Mouse (Mus musculus) thymus, postnatal 25 days (tissue): ENCODE results near the gene Olfr218.
"Not testable (repeated sequence)": the region's sequence is repeated elsewhere in the genome, so short reads cannot be mapped to it uniquely, and the experiment has no call there.

Source experiments
- DNase-seq: peaks from one replicate; pipeline ENCODE4 v3.0.0; 2022

Gene Olfr218

GRCm38 (mm10) chr1:173197508-173197907, at the start of gene Olfr218:
Olfr218 (plus strand) TSS chr1:173197808.
- no peak for DNase-seq

GRCm38 (mm10) chr1:173174154-173174842, 23.3 kb upstream of the Olfr218 start:
- DNase-seq = no peak

- no peak for DNase-seq
These were observed 7.1 kb upstream of the Olfr218 start, which contains the start of gene Olfr1406 for GRCm38 (mm10) chr1:173190540-173190939. Olfr1406 (minus strand) TSS chr1:173190640.

GRCm38 (mm10) chr1:173192059-173192458, 5.5 kb upstream of the Olfr218 start:
- no peak for DNase-seq

- DNase-seq = no peak
These were observed 1.2 kb upstream of the Olfr218 start for GRCm38 (mm10) chr1:173196359-173196758.

- DNase-seq = no peak
These were observed 14.5 kb downstream of the Olfr218 start, which contains the start of gene Olfr1404 for GRCm38 (mm10) chr1:173212092-173212491. Olfr1404 (plus strand) TSS chr1:173212392.

GRCm38 (mm10) chr1:173216481-173216880, 18.9 kb downstream of the Olfr218 start:
- DNase-seq = no peak

- no peak for DNase-seq
These were observed 29.5 kb downstream of the Olfr218 start, which contains the start of gene Fcer1a for GRCm38 (mm10) chr1:173227081-173227480. Fcer1a (minus strand) TSS chr1:173227214.

- DNase-seq = not testable (repeated sequence)
These were observed 39.4 kb downstream of the Olfr218 start for GRCm38 (mm10) chr1:173237004-173237403.

GRCm38 (mm10) chr1:173249888-173250287, 52.3 kb downstream of the Olfr218 start:
- no peak for DNase-seq
